Mouse (Mus musculus): ENCODE results near the gene Eda.
A peak's percentile ranks its signal among the peaks of the same experiment; 100 is the strongest.

Gene Eda

DNA sequence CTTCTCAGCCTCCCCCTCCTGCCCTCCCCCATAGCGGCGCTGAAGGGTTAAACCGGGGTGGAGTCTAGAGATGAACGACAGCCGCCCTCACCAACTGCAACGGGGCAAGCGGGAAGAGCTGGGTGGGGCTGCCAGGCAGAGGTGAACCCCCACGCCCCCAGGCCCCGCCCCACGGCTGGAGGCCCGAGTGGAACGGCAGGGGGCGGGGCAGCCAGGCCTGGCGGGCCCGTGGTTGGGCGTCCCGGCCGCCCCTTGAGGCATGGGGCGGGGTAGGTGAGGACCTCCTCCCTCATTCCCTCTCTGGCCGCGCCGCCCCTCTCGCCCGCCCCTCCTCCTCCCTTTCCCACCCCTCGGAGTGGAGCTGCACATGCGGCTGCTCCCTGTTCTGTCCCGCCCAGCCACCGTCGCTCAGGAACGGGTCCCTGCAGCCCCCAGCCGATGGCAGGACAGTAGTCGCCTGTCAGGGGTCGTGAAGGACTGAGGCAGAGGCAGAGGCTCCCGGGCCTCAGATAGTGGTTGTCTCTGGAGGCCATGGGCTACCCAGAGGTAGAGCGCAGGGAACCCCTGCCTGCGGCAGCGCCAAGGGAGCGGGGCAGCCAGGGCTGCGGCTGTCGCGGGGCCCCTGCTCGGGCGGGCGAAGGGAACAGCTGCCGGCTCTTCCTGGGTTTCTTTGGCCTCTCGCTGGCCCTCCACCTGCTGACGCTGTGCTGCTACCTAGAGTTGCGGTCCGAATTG lies at the start of gene Eda:
TSS of gene Eda (plus strand) at position 357 of the 735 bp plus-strand sequence.
- DNase-seq (ENCODE audit: low spot score): peak; percentile 88

DNA sequence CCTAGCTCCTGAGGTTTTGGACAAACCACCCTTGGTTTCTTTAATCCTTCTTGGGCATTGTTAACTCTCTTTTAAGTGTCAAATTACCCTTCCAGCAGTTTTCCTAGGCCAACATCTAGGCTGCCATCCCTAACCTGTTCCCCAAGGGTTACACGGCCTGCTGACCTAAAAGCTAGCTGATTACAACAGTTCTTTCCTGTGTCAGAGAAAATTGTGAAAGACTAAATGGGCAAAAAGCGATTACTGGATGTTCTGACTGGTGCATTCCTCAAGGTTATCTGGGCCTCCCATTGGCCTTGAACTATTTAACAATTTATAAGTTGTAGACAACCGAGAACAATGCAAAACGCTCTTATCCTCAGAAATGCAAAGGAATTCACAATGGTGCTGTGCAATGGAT lies 14.4 kb upstream of the Eda start:
- no peak for DNase-seq (ENCODE audit: low spot score)

DNA sequence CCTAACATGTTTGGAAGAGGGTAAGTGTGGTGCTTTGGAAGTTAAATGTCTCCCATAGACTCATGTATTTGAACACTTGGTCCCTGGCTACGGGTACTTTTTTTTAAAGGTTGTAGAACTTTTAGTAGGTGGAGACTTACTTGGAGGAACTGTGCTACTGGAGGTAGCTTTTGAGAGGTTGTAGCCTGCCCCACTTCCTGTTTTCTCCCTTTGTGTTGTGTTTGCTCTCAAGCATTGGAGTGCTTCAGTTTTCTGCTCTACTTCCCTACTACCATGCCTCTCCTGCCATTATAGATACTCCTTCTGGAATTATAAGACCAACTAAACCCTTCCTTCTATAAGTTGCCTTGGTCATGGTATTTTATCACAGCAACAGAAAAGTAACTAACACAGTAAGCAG lies 5.3 kb upstream of the Eda start:
- DNase-seq (ENCODE audit: low spot score): no peak

DNA sequence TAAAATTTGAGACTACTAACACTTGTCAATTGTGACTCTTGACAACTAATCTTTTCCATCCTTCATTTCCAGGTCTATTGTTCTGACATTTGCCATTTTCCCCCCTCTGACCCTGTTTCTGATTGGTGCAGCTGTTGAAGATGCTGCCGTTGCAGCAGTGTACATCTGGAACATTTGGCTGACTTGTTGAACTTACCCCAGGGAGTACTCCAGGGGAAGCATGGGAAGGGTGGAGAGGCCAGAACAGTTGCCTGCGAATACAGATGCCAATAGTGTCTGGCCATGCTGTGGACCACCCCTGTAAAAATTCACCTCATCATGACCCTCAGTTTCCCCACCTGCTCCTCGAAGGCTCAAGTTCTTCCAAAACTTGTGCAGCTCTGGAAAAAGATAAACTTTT lies 1.0 kb upstream of the Eda start:
- DNase-seq (ENCODE audit: low spot score): no peak

DNA sequence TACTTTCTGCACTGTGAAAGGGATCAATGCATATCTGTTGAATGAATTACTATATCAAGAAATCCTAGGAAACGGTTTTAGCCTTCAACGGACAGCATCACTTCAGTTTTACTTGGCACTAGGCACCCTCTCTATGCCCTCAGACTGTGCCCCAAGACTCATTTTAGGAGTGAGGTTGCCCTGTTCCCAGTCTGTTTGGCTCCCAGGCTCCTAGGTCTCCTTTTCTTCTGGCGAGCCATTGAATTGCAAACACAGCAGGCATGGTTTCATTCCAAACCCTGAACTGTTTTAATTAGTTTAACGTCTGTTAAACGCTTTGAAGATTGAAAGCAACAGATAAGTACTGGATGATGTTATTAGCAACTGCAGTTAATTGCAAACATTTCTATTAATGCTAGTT lies 603 bp upstream of the Eda start:
- no peak for DNase-seq (ENCODE audit: low spot score)

DNA sequence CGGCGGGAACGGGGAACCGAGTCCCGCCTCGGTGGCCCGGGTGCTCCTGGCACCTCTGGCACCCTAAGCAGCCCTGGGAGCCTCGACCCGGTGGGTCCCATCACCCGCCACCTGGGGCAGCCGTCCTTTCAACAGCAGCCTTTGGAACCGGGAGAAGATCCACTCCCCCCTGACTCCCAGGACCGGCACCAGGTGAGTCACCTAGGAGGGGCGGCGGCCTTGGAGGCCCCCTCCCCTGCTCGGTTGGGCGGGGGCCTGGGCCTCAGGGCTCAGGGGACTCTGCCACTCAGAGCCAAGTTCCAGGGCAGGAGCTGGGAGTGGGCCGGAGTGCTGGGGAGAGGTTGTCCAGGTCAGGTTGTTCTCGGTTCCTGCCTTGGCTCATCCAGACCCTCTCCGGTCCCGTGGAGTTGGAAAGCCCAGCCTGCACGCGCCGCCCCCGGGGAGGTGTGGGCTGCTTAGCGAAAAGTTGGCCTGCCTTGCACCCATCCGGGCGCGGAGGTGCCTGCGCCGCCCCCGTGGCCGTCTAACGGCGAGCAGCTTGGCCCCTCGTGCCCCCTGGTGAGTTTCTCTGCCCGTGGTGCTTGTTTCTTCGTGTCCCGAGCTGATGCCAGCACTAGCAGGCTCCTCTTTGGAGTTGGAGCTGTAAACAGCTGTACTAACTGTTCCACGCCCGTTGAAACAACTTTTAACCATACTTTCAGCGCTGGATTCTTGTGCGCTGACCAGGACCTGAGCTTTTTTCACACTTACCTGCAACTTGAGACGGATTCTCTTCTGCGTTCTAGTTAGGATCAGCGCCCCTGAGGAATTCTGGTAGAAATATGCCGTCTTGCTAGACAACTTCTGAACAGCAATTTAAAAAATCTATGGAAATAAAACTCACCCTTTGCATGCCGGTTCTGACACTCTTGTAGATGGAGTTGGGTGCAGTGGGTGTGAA lies 849 bp downstream of the Eda start:
- peak; percentile 33 for DNase-seq (ENCODE audit: low spot score)

DNA sequence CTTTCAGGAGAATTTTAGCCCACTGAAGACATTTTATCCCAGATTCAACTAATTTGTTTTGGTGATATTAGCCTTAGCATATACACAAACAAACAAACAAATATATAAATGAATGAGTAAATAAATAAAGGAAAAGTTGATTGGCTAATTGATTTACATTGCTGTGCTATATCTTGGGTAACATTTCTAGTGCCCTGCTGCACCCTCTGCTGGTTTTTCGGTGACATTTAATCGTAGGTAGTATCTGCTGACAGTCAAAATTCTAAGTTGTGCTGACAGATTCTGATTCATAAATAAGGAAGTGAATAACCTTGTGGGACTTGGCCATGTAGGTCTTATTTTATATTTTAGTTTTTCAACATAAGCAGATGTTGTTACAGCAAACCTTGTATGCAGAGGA lies 2.9 kb downstream of the Eda start:
- no peak for DNase-seq (ENCODE audit: low spot score)

DNA sequence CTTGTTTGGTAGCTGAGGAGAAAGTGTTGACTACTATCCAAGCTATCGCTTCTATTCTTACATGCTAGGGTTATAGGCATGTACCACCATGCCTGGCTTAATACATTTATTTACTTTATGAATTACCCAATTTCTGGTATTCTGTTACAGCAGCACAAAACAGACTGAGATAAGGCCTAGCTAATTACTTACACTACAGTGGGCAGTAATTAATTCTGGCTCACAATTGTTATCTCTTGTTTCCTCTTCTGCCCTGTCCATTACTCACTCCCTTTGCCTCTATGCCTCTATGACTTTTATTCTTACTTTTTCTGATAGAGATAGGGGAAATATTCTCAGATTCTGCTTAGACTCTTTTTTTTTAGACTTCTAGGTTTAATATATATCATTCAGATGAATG lies 18.0 kb downstream of the Eda start:
- no peak for DNase-seq (ENCODE audit: low spot score)

DNA sequence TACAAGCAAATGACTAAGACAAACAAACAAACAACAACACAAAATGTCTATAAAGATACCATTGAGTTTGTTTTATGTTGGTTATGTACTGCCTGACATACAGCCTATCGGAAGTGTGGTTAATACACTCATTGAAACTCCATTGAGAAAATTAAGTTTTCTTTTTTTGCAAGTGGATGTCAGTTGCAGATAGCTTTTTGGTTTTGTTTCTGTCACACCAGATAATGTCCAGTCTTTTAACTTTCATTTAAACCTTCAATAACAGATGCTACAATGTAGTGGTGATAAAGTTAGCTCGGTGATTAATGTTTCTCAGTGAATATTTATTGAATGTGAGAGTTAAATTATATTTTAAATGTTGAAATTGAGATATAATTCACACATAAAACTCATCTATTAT lies 23.9 kb downstream of the Eda start:
- DNase-seq (ENCODE audit: low spot score): no peak

DNA sequence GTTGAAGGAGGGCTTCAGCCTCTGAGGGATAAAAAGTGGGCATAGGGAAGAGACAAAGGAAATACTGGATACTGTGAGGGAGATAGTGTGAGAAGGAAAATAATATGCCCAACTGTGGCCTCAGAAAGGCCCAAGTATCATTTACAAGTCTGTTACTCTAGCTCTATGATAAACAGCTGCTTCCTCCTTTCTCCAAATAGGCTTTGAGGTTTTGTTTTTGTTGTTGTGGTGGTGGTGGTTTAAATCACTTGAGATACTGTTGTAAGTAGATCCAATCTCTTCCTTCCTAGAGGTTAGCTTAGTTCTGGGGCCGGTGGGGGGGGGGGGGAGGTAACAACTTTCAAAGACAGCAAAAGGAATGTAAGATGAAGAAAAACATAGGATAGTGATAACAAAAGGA lies 143.0 kb downstream of the Eda start:
- DNase-seq (ENCODE audit: low spot score): no peak

DNA sequence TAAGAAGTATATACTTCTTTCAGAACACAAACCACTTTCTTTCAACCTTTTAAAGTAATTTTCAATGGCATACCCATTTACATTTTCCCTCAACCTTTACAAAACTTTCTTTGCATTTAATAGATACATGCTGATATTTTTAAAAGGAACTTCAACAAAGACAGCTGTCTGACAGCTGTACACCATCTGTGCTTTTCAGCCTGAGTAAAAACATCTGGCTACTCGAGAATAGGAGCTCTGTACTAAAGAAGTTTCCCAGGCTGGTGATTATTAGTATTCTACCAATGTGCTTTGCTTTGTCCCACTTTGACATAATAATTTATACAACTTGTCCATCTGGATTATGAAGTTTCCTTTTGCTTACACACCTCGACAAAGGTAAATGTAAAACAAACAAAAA lies 219.9 kb downstream of the Eda start:
- no peak for DNase-seq (ENCODE audit: low spot score)

DNA sequence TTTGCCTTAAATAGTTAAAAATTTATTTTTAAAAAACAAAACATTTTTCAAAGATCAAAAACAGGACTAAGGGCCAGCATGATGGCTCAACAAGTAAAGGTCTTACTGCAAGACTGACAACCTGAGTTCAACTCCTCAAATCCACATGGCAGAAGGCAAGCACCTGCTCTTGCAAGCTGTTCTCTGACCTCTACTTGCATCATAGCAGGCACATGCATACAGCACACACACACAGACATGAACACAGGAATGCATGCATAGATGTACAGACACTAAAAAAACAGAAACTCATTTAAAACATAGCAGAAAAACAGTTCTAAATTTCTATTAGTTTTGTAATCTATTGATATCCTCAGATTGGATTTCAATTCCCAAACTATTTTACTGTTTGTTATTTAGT lies 338.2 kb downstream of the Eda start:
- DNase-seq (ENCODE audit: low spot score): no peak

DNA sequence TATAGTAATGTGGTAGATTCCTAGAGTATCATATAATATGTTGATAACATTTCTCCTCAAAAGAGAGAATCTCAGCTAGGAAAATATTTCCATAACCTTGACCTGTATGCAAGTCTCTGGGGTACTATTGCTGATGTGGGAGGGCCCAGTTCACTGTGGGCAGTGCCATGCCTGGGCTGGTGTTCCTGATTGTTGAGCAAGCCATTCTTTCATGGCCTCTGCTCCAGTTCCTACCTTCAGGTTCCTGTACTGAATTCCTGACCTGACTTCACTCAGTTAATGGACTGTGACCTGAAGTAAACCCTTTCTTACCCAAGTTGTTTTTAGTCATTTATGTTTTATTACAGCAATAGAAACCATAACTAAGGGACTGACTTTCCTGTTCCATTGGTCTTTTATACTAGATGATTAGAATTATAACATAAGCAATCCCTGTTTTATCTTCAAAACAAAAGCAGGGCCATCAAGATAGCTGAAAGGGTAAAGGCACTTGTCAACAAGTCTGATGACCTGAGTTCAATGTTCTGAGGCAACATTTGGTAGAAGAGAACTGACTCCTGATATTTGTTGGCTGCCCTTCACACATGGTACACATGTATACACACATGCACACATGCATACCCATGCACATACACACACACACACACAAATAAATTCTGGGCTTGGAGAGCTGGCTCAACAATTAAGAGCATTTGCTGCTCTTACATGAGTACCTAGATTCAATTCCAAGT lies 338.9 kb downstream of the Eda start:
- no peak for DNase-seq (ENCODE audit: low spot score)

DNA sequence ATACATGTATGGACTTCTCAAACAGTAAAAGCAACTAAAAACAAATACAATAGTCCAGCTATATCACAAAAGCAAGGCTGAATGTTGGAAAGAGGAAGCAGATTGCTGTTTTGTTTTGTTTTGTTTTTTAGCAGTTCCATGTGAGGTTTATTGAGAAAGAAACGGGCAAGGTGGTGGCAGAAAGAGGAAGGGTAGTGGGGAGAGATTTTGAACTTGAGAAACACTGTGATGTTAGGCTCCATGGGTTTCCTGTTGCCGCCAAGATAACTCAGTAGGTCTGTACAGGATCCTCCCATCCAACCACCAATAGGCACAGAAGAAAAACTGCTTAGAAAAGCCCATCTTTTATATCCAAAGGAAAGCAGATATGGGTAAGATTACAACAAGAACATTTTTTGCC lies 365.3 kb downstream of the Eda start:
- no peak for DNase-seq (ENCODE audit: low spot score)

DNA sequence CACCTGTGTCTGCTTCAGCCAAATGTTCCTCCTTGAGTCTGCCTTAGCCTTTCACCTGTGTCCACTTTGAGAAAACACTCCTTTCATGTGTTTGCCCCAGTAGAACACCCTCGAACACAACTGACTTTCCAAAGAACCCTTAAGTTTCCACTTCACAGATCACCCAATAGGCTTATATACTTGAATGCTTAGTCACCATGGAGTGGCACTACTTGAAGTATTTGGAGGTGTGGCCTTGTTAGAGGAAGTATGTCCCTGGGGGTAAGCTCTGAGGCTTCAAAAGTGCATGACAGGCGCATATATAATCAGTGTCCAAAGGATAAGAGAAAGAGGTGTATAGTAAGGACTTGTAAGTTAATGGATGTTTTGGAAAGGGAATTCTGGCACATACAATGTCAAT lies 369.0 kb downstream of the Eda start:
- DNase-seq (ENCODE audit: low spot score): no peak

DNA sequence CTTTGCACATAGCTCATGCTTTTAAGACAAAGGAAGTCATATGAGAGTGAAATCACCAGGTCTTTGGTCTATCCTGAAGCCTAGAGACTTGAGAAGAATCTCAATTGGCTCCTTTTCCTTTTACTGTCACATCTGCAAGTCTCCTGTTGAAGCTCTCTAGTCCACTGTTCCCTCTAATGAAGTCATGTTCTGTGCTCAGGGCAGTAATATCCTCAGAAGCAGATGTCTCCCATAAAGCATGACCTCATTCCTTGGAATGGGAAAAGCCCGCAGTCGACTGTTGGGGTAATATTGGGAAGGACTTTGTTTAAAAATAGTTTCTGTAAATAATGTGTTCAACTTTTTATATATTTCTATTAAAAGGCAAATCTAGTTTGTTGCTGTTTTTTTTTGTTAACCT lies 381.6 kb downstream of the Eda start:
- no peak for DNase-seq (ENCODE audit: low spot score)

DNA sequence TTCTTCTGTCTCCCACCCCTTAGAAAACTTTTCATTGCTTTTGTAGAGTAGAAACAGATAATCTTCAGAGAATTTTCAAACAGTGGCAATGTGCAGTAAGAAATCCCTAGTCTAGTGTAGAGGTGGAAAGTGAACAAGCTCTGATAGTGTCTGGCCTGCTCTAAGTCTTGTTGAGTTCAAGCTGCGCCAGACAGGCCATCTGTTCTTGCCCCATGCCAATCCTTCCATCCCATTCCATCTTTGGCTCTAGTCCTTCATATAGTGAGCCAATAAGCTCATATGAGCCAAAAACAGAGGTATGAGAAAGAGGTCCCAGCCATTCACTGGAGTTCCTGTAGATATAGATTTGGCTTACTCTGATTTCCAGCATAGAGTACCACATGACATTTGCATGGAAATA lies 414.5 kb downstream of the Eda start:
- no peak for DNase-seq (ENCODE audit: low spot score)

DNA sequence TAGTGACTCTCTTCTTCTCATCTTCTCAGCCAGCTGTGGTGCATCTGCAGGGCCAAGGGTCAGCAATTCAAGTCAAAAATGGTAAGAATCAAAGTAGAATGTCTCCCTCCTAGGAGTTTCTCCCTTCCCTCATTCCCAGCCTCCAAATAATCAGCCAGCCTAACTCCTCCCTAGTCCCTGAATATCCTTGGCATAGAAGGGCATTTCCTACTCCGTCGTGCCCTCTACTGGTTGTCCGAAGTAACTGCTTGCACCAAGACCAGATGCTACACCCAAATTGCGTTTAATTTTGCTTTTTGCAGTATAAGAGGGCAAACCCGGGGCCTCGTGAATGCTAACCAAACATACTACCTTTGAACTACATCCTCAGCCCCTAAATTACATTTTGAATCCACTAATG lies 416.9 kb downstream of the Eda start:
- DNase-seq (ENCODE audit: low spot score): no peak

DNA sequence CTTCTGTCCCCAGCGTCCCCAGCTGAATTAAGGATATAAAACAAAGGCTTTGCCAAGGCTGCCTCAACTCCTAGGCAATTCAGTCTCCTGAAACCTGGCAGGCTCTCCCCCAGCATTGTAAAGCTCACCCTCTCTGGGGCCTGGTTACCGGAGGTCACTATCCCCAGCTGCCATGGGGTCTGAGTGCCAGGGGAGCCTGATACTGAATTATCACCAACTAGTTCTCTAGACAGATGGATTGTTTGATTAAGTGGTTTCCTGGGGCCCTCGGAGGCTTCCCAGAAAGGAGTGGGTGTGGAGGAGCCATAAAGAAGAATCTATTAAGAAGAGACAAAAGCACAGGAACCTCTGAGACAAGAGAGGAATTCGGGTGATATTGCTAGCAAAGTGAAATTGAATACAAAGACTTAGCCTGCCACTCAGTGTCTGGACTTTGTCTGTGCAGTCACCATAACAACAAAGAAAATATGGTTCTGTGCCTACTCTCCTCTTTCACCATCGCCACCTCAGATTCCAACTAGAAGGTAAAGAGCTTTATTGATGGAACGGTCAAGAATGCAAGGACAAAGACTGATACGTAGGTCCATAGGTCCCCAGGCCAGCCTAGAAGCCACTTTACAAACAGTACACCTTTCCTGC lies 418.9 kb downstream of the Eda start:
- DNase-seq (ENCODE audit: low spot score): no peak

DNA sequence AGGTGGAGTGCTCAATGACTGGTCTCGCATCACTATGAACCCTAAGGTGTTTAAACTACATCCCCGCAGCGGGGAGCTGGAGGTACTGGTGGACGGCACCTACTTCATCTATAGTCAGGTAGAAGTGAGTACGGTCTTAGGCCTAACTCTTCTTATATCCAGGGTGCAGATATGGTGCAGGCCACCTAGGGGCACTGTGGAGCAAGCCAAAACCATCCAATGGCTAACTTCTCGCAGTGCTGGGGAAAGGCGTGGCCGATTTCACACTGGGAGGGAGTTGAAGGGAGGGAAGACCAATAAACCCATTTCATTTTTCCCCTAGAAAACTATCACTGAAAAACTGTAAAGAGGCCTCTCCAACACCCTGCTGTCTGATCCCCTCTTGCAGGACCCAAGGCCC lies 419.6 kb downstream of the Eda start:
- DNase-seq (ENCODE audit: low spot score): no peak

DNA sequence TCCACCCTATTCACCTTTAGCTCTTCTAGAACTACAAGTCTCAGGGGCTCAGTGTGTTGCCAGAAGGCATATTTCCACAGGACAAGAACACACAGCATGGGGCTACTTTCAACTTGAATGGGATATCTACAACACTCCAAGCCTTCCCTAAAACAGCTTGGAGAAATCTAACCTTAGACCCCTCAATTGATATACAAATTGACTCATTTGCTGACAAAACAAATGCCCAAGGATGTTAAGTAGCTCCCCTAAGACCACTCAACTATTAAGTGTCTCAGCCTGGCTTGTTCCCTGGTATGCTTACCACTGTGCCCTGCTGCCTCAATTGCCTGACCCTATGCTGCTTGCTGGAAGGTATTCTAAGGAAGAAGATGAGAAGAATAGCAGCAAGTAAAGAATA lies 425.5 kb downstream of the Eda start:
- DNase-seq (ENCODE audit: low spot score): no peak

DNA sequence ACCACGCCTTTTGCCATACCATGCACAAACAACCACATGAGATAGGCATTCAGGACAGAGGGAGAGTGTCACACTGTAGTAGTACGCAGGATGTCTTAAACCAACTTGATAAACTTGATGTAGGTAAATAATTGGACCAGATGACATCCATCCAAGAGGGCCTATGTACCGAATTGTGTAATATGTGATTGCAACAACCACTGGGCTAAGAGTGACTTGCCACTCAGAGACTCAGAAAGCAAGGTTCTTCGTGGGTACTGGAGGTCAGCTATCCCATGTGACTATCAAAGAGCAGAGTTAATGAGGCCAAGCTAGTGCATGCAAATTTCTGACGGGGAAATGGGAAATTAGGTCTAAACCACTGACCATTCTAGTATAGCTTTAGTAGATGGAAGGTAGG lies 426.3 kb downstream of the Eda start:
- DNase-seq (ENCODE audit: low spot score): no peak
